Mouse (Mus musculus) thymus, postnatal 36 days (tissue): Measurements from ENCODE around the gene Creb3l2.

Experiments used
- DNase-seq, 2 experiments: peaks; one replicate each; pipeline ENCODE4 v3.0.0; 2022; ENCODE audit warnings: mixed read lengths in 2 of 2

Gene Creb3l2

DNA sequence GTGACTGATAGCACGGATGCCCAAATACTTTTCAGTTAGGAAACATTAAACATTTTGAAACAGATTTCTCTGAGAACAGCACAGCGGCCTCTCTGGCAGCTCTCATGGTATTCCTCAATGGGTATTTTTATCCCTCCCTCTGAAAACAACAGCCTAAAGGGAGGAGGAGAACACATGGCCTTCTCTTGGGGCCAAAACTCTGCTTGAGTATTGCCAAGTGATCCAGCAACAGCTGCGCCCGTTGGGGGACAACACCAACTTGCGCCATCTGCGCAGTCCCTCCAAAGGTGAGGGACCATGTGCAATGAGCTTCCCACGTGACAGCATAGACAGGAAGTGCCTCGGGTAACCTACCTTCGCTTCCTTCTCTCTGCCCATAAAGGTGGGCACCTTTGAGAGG is 119.9 kb downstream of the Creb3l2 start:
- DNase-seq = no peak

GRCm38 (mm10) chr6:37317904-37318303 is 124.0 kb downstream of the Creb3l2 start:
- no peak for DNase-seq

DNA sequence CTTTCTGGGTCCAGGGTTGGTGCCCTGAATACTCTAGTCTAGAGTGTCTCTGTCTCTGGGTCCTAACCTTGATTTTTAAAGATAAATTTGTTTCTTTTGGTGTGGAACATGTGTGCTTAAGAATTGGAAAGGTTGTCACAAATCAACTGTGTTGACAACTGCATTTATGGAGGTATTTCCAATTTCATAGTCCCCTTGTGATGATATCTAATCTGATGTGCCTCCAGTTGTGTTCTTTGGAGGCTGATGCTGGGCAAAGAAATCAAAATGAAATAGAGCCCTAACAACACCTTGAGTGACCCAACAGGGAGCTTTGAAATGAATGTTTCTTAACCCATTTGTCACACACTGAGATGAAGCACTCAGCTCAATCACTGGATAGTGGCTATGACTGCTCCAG is 126.5 kb downstream of the Creb3l2 start:
- DNase-seq = no peak

DNA sequence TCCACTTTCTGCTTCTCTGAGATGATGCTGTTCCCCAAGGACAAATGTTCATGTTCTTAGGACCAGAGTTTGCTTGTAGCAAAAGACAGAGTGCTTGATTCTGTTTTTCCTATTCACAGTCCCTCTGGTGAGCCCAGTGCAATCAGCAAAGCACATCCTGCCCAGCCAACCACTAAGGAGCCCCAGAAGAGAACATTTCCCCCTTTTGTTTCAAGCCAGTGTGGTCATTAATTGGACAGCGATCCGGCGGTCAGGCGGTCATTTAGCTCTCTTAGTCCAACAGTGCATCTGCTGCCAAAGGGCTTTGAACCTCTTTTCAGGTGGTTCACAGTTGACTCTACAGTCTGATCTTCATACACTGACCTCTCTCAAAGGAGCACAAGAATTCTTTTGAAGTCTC is 131.3 kb downstream of the Creb3l2 start:
- DNase-seq = no peak

DNA sequence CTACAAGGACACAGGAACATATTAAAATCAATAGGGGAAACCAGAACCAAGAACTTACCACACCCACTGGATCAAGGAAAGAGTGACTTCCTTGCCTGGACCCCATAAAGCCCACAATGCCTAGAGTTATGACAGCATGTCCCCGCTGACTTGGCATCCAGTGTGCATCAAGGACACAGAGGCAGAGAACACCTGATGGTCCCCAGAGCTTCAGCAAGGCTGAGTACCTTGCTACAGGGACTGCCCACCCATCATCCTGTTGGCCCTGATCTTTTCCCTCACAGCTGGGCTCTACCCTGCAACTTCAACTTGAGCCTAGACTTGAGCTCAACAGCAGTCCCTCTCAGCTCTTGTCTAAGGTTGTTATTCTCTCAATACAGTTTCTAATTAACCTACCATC is 135.3 kb downstream of the Creb3l2 start:
- no peak for DNase-seq

DNA sequence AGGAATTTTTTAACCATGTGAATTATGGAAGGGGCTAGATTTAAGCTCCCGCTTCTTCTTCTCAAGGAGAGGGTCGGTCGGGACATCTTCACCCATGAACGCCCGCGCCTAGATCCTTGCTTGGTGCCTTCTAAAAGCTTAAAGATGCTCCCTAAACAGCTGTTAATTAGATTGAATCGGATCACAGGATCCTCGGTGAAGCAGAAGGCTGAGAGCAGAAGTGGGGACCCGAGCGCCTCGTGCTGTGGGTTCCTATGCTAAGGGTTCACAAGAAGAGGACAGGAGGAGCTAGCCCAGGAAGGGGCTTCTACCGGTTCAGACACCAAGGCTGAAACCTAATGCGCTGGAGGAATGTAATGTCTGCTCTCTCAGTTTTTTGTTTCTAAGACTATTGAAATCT is 141.5 kb downstream of the Creb3l2 start:
- DNase-seq = no peak

- DNase-seq = no peak
Measured at GRCm38 (mm10) chr6:37299562-37300390, 142.2 kb downstream of the Creb3l2 start, which contains the start of gene Dgki. Dgki (minus strand) TSS chr6:37300184.

DNA sequence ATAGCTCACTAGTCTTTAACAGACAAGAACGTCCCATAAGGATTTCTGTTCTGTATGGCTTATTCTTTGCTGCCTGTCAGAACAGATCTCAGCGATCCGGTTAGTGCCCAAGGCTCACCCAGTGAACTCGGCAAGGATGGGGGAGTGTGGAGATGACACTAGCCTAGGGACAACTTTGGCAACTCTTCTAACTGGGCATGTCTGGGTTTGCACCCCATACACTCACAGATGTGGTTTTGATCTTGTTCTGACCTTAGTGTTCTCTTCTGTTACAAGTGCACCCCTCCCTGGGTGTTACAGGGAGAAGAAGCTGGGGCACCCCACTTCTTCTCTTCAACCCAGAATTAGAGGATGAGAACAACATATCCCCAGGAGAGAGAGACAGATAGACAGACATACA is 143.0 kb downstream of the Creb3l2 start:
- no peak for DNase-seq

DNA sequence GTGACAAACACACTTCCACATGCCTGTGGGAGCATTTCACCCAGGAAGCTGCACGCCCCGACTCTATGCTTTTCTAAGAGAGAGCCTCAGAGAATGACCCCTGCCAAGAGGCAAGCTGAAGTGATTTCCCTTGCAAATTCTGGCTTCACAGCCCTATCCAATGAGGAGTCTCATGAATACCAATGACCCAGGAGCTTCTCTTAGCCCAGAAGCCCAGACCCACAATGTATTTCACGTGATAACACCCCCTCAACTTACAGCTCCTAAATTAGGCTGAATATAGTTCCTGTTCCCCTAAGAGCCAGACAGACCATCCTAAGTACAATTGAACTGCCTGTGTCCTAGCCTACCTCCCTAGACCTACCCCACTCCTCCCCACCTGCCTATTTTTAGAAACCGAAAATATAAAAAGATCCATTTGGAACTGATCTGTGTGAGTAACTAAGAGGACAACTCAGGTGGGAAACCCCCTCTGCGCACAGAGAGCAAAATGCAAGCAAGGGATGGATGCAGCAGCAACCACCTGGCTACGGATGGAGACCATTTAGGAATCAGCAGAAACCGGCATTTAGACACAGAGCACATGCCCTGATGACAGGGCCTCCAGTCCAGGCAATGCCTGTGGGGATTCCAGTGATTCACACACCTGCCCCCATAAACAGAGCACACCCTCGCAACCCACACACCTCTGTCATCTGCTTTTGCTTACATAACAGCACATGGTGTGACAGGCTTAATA is 144.0 kb downstream of the Creb3l2 start:
- no peak for DNase-seq

GRCm38 (mm10) chr6:37292068-37292467 is 149.9 kb downstream of the Creb3l2 start:
- no peak for DNase-seq

DNA sequence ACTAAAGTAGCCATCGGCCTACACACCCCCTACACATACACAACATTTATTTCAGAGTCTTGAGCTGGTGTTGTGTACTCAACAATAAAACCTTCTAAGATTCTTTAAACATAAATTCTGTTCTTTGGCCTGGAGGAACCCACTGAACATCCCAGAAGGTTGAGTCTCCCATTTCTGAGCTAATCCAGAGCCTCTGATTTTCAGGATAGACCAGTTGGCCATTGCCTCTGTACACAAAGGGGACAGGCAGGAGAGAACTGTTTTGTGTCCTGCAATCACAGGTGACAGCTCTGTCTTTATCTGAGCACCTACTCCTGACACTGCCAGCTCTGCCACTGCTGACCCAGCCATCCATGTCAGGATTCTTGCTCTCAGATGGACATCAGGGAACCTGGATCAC is 150.8 kb downstream of the Creb3l2 start:
- no peak for DNase-seq

DNA sequence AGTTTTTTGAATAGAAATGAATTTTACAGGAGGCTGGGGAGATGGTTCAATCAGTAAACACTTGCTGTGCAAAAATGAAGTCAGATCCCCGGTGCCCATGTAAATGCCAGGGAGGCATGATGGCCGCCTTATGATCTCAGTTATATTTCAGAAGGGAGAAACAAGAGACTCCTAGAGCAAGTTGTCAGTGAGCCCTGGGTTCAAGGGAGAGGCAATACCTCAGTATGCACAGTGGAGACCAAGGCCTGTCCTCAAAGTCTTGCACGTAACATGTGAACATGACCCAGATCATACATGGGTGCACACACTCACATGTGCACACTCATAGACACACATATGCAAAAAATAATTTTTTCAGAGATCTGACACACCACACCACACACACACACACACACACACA is 151.3 kb downstream of the Creb3l2 start:
- no peak for DNase-seq

GRCm38 (mm10) chr6:37286134-37286533 is 155.8 kb downstream of the Creb3l2 start:
- DNase-seq = no peak

DNA sequence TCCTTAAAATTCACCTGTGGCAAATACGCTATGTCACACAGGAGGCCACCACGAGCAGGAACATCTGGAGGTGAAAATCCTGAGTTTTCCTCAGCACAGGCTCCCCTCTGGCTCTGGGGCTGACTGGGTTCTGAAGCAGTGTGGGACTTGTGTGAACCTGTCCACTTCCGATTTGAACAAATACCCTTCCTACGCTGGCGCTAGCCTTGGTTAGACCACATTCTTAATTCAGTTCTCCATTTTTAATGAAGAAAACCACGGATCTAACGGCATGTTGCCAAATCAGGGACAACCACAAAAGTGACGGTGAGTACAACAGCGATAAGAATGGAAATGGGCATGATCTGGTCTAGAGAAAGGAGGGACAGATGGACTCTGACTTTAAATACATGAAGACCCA is 157.1 kb downstream of the Creb3l2 start:
- no peak for DNase-seq

GRCm38 (mm10) chr6:37283336-37283735 is 158.6 kb downstream of the Creb3l2 start:
- DNase-seq = no peak

- DNase-seq = no peak
Measured at GRCm38 (mm10) chr6:37282659-37283058, 159.3 kb downstream of the Creb3l2 start.
